Mouse (Mus musculus) left cerebral cortex, adult 6 months (tissue): ENCODE data around the gene Wdr11. TPM values are rescaled to one million over a fixed set of nuclear protein-coding genes. Genes with fewer than 3 reads are reported as not detected.

ENCODE experiments used
- long read RNA-seq, 2 experiments: library from polyadenylated mRNA; unstranded; transcript quantifications; one replicate each; pipeline ENCODE4 v2.0.0; 2019 to 2020
- polyA plus RNA-seq: library from polyadenylated mRNA; unstranded; fragments of <200 nt; fragmentation: Nextera tagmentation; gene quantifications from 2 replicates; pipeline ENCODE4 v1.2.3, GENCODE M21; 2021

Gene Wdr11
- polyA plus RNA-seq, result 14.8 and 16.7 TPM in 2 replicates
- long read RNA-seq, experiment 1, full-length matches to known transcripts, result 89 of 135 reads
- long read RNA-seq, experiment 1, partial matches to known transcripts, result 24 of 135 reads
- long read RNA-seq, experiment 1, other reads (novel, unspliced or antisense), result 22 of 135 reads
- long read RNA-seq, experiment 2, full-length matches to known transcripts, result 10 of 21 reads
- long read RNA-seq, experiment 2, partial matches to known transcripts, result 10 of 21 reads
- long read RNA-seq, experiment 2, other reads (novel, unspliced or antisense), result 1 of 21 reads

GRCm38 (mm10) chr7:129591371-129592131 is at the start of gene Wdr11:
Gene Wdr11, plus strand, starts transcription at chr7:129591863.

